Comparison of ENCODE assay signal across 15 mouse cellular contexts in the genomic region with DNA sequence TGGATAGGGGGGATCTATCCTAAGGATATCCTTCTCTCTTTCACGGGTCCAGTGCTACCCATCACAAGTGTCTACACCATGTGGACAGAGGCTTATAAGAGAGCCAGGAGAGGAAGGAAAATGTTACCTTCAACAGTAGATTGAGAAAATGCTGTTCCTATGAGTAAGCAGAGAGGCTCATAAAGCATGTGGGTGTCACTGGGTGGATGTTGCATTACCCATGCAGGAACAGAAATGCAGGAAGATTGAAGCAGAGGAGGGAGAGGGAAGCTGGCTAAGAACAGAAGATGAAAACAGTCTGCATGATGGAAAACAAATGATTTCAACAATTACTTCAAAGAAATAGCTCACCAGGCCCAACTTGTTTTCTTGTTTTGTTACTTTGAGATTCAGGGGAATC.
"Had no signal": no experiment of that assay in that cellular context is flagged by ENCODE, and none has a peak within 500 bp of the region (broad histone marks: within the 10 kb centered on the region; RNA-seq: fewer than 3 reads in every experiment).

No protein-coding gene starts in this region.

- DNase-seq: retina, postnatal 1 day; right cerebral cortex, postnatal 14 days; right cerebral cortex, postnatal 4 days; spleen, adult 18-20 months; thymus, adult 18-20 months; thymus, adult 2 months; thymus, postnatal 14 days; thymus, postnatal 25 days; thymus, postnatal 36 days; thymus, postnatal 4 days had no signal

- H3K27ac ChIP-seq: neural tube, embryonic 12.5 days; neural tube, embryonic 13.5 days; neural tube, embryonic 15.5 days; stomach, embryonic 15.5 days; stomach, postnatal 0 days had no signal

- H3K27me3 ChIP-seq: neural tube, embryonic 12.5 days; neural tube, embryonic 13.5 days; neural tube, embryonic 15.5 days; stomach, embryonic 15.5 days had no signal

- H3K9me3 ChIP-seq: neural tube, embryonic 12.5 days; neural tube, embryonic 13.5 days; neural tube, embryonic 15.5 days; stomach, embryonic 15.5 days had no signal

- H3K36me3 ChIP-seq: neural tube, embryonic 12.5 days; neural tube, embryonic 13.5 days; neural tube, embryonic 15.5 days; stomach, embryonic 15.5 days had no signal

- H3K9ac ChIP-seq: neural tube, embryonic 12.5 days; neural tube, embryonic 13.5 days; neural tube, embryonic 15.5 days; stomach, embryonic 15.5 days had no signal

- H3K4me1 ChIP-seq: neural tube, embryonic 12.5 days; neural tube, embryonic 13.5 days; neural tube, embryonic 15.5 days; stomach, embryonic 15.5 days had no signal

- H3K4me2 ChIP-seq: neural tube, embryonic 12.5 days; neural tube, embryonic 13.5 days; neural tube, embryonic 15.5 days; stomach, embryonic 15.5 days had no signal

- H3K4me3 ChIP-seq: neural tube, embryonic 12.5 days; neural tube, embryonic 13.5 days; neural tube, embryonic 15.5 days; stomach, embryonic 15.5 days had no signal
